Mouse (Mus musculus): ENCODE results near the gene Gm7942. TPM values are rescaled to one million over a fixed set of nuclear protein-coding genes. Genes with fewer than 3 reads are reported as not detected.

Gene Gm7942
- not detected for polyA plus RNA-seq (2014; fragmentation: Illumina TruSeq; extraction: RNeasy Lipid Tissue Mini Kit (QIAGEN cat#74804); ENCODE audit: low read depth, low replicate concordance)

DNA sequence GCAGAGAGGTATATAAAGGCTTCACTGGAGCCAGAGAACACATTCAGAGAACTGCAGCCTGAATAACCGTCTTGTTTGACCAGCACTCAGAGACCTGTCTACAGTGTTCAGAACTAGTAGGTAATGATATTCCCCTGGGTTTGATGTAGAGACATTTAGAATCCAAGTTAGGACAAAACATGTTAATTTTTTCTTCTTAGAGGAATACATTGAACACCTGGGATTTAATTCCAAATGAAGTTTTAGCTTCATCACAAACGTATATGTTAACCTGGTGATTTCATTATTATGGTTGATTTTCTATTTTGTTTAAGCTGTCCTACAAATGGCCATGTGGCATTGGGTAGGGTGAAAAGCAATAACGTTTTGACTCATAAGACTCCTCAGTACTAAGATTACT lies at the start of gene Gm7942:
TSS of gene Gm7942 (plus strand) at position 301 of the 400 bp plus-strand sequence.

Other genes with a start within 250 kb of the Gm7942 start
- gene Gm3183, start 241.5 kb upstream of the Gm7942 start, polyA plus RNA-seq (2014; fragmentation: Illumina TruSeq; extraction: RNeasy Lipid Tissue Mini Kit (QIAGEN cat#74804); ENCODE audit: low read depth, low replicate concordance): 0.45 TPM
- not detected for gene Gm6367, start 118.3 kb upstream of the Gm7942 start, polyA plus RNA-seq (2014; fragmentation: Illumina TruSeq; extraction: RNeasy Lipid Tissue Mini Kit (QIAGEN cat#74804); ENCODE audit: low read depth, low replicate concordance)
- gene Gm16513, start 75.7 kb downstream of the Gm7942 start, polyA plus RNA-seq (2014; fragmentation: Illumina TruSeq; extraction: RNeasy Lipid Tissue Mini Kit (QIAGEN cat#74804); ENCODE audit: low read depth, low replicate concordance): 0.25 TPM
- not detected for gene Gm10424, start 165.8 kb downstream of the Gm7942 start, polyA plus RNA-seq (2014; fragmentation: Illumina TruSeq; extraction: RNeasy Lipid Tissue Mini Kit (QIAGEN cat#74804); ENCODE audit: low read depth, low replicate concordance)
- not detected for gene Gm3259, start 199.0 kb downstream of the Gm7942 start, polyA plus RNA-seq (2014; fragmentation: Illumina TruSeq; extraction: RNeasy Lipid Tissue Mini Kit (QIAGEN cat#74804); ENCODE audit: low read depth, low replicate concordance)

Measured in testis, adult 10 weeks (tissue).